Mouse (Mus musculus) limb, embryonic 11.5 days (tissue): ENCODE results near the gene Ccr2. TPM values are rescaled to one million over a fixed set of nuclear protein-coding genes. Genes with fewer than 3 reads are reported as not detected.
"Not testable (repeated sequence)": the region's sequence is repeated elsewhere in the genome, so short reads cannot be mapped to it uniquely, and the experiment has no call there.

Source experiments
- ATAC-seq: fragments of 200-750 bp; cut with Nextera tagmentation; 2 replicates; pipeline ENCODE4 v1.8.0; 2017; ENCODE audit warnings: low read depth; ENCODE audit not compliant: insufficient number of reproducible peaks, low FRiP score, low TSS enrichment
- DNase-seq: peaks from one replicate; pipeline ENCODE4 v3.0.0-alpha.2; 2015; ENCODE audit warnings: low spot score
- H3K27ac ChIP-seq: fragments of 300-500 bp; sonication (generic); replicated peaks from 2 replicates; pipeline ENCODE4 v1.5.1; 2014; ENCODE audit warnings: low read depth, mild to moderate bottlenecking, low read length
- H3K27me3 ChIP-seq: fragments of 300-500 bp; sonication (generic); 2 replicates; pipeline ENCODE4 v1.6.1; 2014; ENCODE audit warnings: mild to moderate bottlenecking, low read length, mixed read lengths; ENCODE audit not compliant: control insufficient read depth, insufficient read depth
- H3K36me3 ChIP-seq: fragments of 300-500 bp; sonication (generic); 2 replicates; pipeline ENCODE4 v1.6.1; 2014; ENCODE audit warnings: mild to moderate bottlenecking, low read length, moderate library complexity, mixed read lengths; ENCODE audit not compliant: control insufficient read depth, insufficient read depth
- H3K4me1 ChIP-seq: fragments of 300-500 bp; sonication (generic); 2 replicates; pipeline ENCODE4 v1.6.1; 2014; ENCODE audit warnings: low read length, mixed read lengths; ENCODE audit not compliant: control insufficient read depth, insufficient read depth
- H3K4me2 ChIP-seq: fragments of 300-500 bp; sonication (generic); 2 replicates; pipeline ENCODE4 v1.6.1; 2014; ENCODE audit warnings: low read depth, mild to moderate bottlenecking, moderate library complexity; ENCODE audit not compliant: severe bottlenecking
- H3K4me3 ChIP-seq: fragments of 300-500 bp; sonication (generic); 2 replicates; pipeline ENCODE4 v1.5.1; 2014; ENCODE audit warnings: low read depth, low read length
- H3K9ac ChIP-seq: fragments of 300-500 bp; sonication (generic); 2 replicates; pipeline ENCODE4 v1.6.1; 2014; ENCODE audit warnings: mild to moderate bottlenecking, low read length
- H3K9me3 ChIP-seq: fragments of 300-500 bp; sonication (generic); 2 replicates; pipeline ENCODE4 v1.6.1; 2016; ENCODE audit warnings: low read length; ENCODE audit not compliant: control insufficient read depth
- WGBS: fragments of 180-500 bp; shearing (Covaris S2); extraction: QIAGEN DNeasy Blood & Tissue Kit; methylation state at CpG from one replicate; pipeline ENCODE4 v1.1.7; 2014; 5-methylcytosine and 5-hydroxymethylcytosine counted together
- polyA plus RNA-seq: library from polyadenylated mRNA; unstranded; fragments of >200 nt; fragmentation: Nextera tagmentation; extraction: Ambion mirVana; gene quantifications from 2 replicates; pipeline ENCODE4 v1.2.1, GENCODE M21; 2014

The Ccr2 gene
- polyA plus RNA-seq = 0.24 and 0.28 TPM in 2 replicates

GRCm38 (mm10) chr9:124101723-124102122, at the start of gene Ccr2:
Ccr2 (plus strand) TSS chr9:124101950.
- H3K9me3 ChIP-seq = no peaks in the 10 kb centered on the region
- no peaks in the 10 kb centered on the region for H3K4me1 ChIP-seq
- H3K4me2 ChIP-seq = no peak within 1 kb of the TSS
- no peaks in the 10 kb centered on the region for H3K27me3 ChIP-seq
- ATAC-seq (no peak), DNase-seq (no peak)
- WGBS = 89% methylated on average over 4 of the region's 4 CpGs
- H3K9ac ChIP-seq = no peak within 1 kb of the TSS
- H3K4me3 ChIP-seq = no peak within 1 kb of the TSS
- H3K27ac ChIP-seq = no peak within 1 kb of the TSS
- no peaks in the 10 kb centered on the region for H3K36me3 ChIP-seq

- DNase-seq = no peak
- 54% methylated on average over 2 of the region's 2 CpGs for WGBS
- H3K9me3 ChIP-seq = no peaks in the 10 kb centered on the region
- H3K9ac ChIP-seq = no peak overlapping the region
- H3K36me3 ChIP-seq = no peaks in the 10 kb centered on the region
- H3K4me2 ChIP-seq = no peak overlapping the region
- no peak overlapping the region for H3K4me3 ChIP-seq
- no peak overlapping the region for H3K27ac ChIP-seq
- H3K27me3 ChIP-seq = no peaks in the 10 kb centered on the region
- H3K4me1 ChIP-seq = no peaks in the 10 kb centered on the region
- ATAC-seq = no peak
Observed at GRCm38 (mm10) chr9:124053532-124053931, 48.2 kb upstream of the Ccr2 start.

GRCm38 (mm10) chr9:124056158-124056709, 45.5 kb upstream of the Ccr2 start:
- Histone ChIP-seq H3K27me3 (no peaks in the 10 kb centered on the region), H3K27ac (no peak overlapping the region), H3K36me3 (no peaks in the 10 kb centered on the region), H3K4me2 (no peak overlapping the region), H3K9me3 (no peaks in the 10 kb centered on the region), H3K4me3 (no peak overlapping the region), H3K4me1 (no peaks in the 10 kb centered on the region), H3K9ac (no peak overlapping the region)
- ATAC-seq (no peak), DNase-seq (no peak)
- 65% methylated on average over 3 of the region's 3 CpGs for WGBS

GRCm38 (mm10) chr9:124059660-124060352, 41.9 kb upstream of the Ccr2 start:
- DNase-seq (no peak), ATAC-seq (no peak)
- H3K27ac ChIP-seq = no peak overlapping the region
- H3K27me3 ChIP-seq = no peaks in the 10 kb centered on the region
- H3K4me1 ChIP-seq = no peaks in the 10 kb centered on the region
- no peaks in the 10 kb centered on the region for H3K36me3 ChIP-seq
- 69% methylated on average over 2 of the region's 2 CpGs for WGBS
- no peaks in the 10 kb centered on the region for H3K9me3 ChIP-seq
- H3K9ac ChIP-seq = no peak overlapping the region
- no peak overlapping the region for H3K4me2 ChIP-seq
- no peak overlapping the region for H3K4me3 ChIP-seq

- not testable (repeated sequence) for H3K4me3 ChIP-seq, H3K36me3 ChIP-seq, H3K9ac ChIP-seq, H3K27me3 ChIP-seq, H3K4me2 ChIP-seq, H3K27ac ChIP-seq, DNase-seq, H3K4me1 ChIP-seq, H3K9me3 ChIP-seq, ATAC-seq
- 60% methylated on average over 3 of the region's 3 CpGs for WGBS
Observed at GRCm38 (mm10) chr9:124061474-124062432, 40.0 kb upstream of the Ccr2 start.

- no peak overlapping the region for H3K4me3 ChIP-seq
- no peak for DNase-seq
Observed at GRCm38 (mm10) chr9:124066572-124067103, 35.1 kb upstream of the Ccr2 start.

GRCm38 (mm10) chr9:124068098-124069058, 33.4 kb upstream of the Ccr2 start:
- WGBS = 64% methylated on average over 2 of the region's 2 CpGs
- no peaks in the 10 kb centered on the region for H3K9me3 ChIP-seq
- no peak for DNase-seq
- ATAC-seq = no peak
- H3K4me3 ChIP-seq = no peak overlapping the region
- H3K36me3 ChIP-seq = no peaks in the 10 kb centered on the region
- no peaks in the 10 kb centered on the region for H3K4me1 ChIP-seq
- H3K27me3 ChIP-seq = no peaks in the 10 kb centered on the region
- no peak overlapping the region for H3K9ac ChIP-seq
- H3K27ac ChIP-seq = no peak overlapping the region
- no peak overlapping the region for H3K4me2 ChIP-seq

More at GRCm38 (mm10) chr9:124066572-124067103, 35.1 kb upstream of the Ccr2 start:
- H3K4me2 ChIP-seq = no peak overlapping the region
- no peak overlapping the region for H3K9ac ChIP-seq
- no peak for ATAC-seq
- no peaks in the 10 kb centered on the region for H3K36me3 ChIP-seq
- no peaks in the 10 kb centered on the region for H3K4me1 ChIP-seq
- no peak overlapping the region for H3K27ac ChIP-seq
- no peaks in the 10 kb centered on the region for H3K27me3 ChIP-seq
- H3K9me3 ChIP-seq = no peaks in the 10 kb centered on the region
